Mouse (Mus musculus) lung, postnatal 36 days (tissue): ENCODE results near the gene Ifna11.
"Not testable (repeated sequence)": the region's sequence is repeated elsewhere in the genome, so short reads cannot be mapped to it uniquely, and the experiment has no call there.

Source experiments
- DNase-seq: peaks from one replicate; pipeline ENCODE4 v3.0.0; 2022; ENCODE audit warnings: mixed read lengths

Ifna11 gene

DNA sequence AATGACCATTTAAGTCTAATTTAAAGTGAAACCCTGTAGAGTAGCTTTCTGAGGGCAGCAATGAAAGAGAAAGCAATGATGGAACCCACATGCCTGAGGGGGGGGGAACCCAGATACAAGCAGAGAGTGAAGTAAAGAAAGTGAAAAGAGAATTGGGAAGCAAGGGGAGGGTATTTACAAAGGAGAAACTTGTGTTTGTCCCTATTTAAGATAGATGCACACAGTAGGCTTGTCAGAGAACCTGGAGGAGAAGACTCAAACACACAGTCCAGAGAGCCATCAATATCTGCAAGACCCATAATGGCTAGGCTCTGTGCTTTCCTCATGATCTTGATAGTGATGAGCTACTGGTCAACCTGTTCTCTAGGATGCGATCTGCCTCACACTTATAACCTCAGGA lies at the start of gene Ifna11:
Gene Ifna11, plus strand, starts transcription at position 301 of the 400 bp plus-strand sequence.
- DNase-seq, result no peak

DNA sequence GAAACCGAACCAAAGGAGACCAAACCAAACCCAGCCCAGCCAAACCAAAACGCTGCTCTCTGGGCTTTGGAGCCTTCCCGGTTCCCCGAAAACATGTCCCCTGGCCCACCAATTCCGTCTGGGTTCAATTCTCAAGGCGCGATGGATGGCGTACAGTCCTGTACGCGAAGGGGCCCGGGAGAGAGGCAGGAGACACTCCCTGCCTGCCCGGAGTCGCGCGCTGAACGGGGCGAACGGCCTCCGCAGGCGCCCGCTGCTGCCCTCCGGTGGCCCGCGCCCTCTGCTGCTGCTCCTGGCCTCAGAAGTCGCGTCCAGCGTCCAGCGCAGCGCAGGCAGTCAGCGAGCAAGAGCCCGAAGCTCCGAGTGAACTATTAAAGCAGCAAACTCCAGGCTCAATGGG lies 46.2 kb upstream of the Ifna11 start, which contains the start of gene Gm13290:
Gene Gm13290, plus strand, starts transcription at position 301 of the 400 bp plus-strand sequence.
- DNase-seq, result not testable (repeated sequence)

DNA sequence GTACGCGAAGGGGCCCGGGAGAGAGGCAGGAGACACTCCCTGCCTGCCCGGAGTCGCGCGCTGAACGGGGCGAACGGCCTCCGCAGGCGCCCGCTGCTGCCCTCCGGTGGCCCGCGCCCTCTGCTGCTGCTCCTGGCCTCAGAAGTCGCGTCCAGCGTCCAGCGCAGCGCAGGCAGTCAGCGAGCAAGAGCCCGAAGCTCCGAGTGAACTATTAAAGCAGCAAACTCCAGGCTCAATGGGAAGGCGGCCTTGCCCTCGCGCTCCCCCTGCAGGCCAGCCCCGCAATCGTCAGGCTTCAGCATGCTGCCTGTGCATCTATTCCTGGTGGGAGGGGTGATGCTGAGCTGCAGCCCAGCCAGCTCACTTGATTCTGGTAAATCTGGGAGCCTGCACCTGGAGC lies 43.1 kb upstream of the Ifna11 start, which contains the start of gene Gm13289:
Gene Gm13289, plus strand, starts transcription at position 301 of the 400 bp plus-strand sequence.
- not testable (repeated sequence) for DNase-seq

DNA sequence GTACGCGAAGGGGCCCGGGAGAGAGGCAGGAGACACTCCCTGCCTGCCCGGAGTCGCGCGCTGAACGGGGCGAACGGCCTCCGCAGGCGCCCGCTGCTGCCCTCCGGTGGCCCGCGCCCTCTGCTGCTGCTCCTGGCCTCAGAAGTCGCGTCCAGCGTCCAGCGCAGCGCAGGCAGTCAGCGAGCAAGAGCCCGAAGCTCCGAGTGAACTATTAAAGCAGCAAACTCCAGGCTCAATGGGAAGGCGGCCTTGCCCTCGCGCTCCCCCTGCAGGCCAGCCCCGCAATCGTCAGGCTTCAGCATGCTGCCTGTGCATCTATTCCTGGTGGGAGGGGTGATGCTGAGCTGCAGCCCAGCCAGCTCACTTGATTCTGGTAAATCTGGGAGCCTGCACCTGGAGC lies 40.2 kb upstream of the Ifna11 start, which contains the start of gene Gm13272:
Gene Gm13272, plus strand, starts transcription at position 301 of the 400 bp plus-strand sequence.
- not testable (repeated sequence) for DNase-seq

DNA sequence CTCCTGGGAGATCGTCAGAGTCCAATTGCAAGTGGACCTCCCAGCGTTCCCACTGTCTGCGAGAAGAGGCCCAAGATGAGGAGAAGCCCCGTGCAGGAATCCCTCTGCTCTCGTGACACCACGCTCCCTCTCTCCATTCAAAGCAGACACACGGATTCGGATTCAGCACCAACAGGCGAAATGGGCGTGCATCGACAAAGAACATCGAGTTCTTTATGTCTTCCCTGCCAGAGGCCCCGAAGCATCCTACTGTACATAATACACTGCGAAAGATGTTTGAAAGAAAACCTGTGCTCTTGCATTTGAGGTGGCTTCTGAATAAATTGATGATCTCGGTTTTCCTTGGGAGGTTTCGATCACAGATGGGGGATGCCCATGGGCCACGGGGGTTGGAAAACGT lies 39.4 kb upstream of the Ifna11 start:
- DNase-seq, result not testable (repeated sequence)

DNA sequence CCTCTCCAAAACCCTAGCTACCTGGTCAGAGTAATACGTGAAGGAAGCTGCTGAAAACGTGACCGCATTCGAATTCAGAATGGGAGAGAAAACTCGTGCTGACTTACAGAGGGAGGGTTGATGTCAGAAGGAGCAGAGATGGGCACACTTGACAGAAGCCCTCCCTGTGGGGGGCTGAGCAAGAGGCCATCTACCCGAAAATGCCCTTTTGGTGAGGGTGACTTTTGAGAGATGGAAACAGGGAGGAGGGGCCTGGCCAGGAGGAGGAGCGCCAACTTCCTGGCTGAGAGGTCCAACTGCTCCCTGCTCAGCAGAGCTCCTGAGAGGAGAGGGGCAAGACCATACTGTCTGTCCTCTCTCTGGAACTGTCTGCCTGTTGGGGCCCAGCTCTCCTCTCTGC lies 37.9 kb upstream of the Ifna11 start, which contains the start of gene Ifnz:
Gene Ifnz, plus strand, starts transcription at position 301 of the 400 bp plus-strand sequence.
- DNase-seq, result not testable (repeated sequence)

DNA sequence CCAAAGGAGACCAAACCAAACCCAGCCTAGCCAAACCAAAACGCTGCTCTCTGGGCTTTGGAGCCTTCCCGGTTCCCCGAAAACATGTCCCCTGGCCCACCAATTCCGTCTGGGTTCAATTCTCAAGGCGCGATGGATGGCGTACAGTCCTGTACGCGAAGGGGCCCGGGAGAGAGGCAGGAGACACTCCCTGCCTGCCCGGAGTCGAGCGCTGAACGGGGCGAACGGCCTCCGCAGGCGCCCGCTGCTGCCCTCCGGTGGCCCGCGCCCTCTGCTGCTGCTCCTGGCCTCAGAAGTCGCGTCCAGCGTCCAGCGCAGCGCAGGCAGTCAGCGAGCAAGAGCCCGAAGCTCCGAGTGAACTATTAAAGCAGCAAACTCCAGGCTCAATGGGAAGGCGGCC lies 37.4 kb upstream of the Ifna11 start:
- DNase-seq, result not testable (repeated sequence)

DNA sequence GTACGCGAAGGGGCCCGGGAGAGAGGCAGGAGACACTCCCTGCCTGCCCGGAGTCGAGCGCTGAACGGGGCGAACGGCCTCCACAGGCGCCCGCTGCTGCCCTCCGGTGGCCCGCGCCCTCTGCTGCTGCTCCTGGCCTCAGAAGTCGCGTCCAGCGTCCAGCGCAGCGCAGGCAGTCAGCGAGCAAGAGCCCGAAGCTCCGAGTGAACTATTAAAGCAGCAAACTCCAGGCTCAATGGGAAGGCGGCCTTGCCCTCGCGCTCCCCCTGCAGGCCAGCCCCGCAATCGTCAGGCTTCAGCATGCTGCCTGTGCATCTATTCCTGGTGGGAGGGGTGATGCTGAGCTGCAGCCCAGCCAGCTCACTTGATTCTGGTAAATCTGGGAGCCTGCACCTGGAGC lies 34.4 kb upstream of the Ifna11 start, which contains the start of gene Gm13276:
Gene Gm13276, plus strand, starts transcription at position 301 of the 400 bp plus-strand sequence.
- DNase-seq, result not testable (repeated sequence)

DNA sequence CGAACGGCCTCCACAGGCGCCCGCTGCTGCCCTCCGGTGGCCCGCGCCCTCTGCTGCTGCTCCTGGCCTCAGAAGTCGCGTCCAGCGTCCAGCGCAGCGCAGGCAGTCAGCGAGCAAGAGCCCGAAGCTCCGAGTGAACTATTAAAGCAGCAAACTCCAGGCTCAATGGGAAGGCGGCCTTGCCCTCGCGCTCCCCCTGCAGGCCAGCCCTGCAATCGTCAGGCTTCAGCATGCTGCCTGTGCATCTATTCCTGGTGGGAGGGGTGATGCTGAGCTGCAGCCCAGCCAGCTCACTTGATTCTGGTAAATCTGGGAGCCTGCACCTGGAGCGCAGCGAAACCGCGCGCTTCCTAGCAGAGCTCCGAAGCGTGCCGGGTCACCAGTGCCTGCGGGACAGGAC lies 31.4 kb upstream of the Ifna11 start, which contains the start of gene Gm13277:
Gene Gm13277, plus strand, starts transcription at position 231 of the 400 bp plus-strand sequence.
- peak; percentile 84 for DNase-seq

DNA sequence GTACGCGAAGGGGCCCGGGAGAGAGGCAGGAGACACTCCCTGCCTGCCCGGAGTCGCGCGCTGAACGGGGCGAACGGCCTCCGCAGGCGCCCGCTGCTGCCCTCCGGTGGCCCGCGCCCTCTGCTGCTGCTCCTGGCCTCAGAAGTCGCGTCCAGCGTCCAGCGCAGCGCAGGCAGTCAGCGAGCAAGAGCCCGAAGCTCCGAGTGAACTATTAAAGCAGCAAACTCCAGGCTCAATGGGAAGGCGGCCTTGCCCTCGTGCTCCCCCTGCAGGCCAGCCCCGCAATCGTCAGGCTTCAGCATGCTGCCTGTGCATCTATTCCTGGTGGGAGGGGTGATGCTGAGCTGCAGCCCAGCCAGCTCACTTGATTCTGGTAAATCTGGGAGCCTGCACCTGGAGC lies 28.5 kb upstream of the Ifna11 start, which contains the start of gene Gm13278:
Gene Gm13278, plus strand, starts transcription at position 301 of the 400 bp plus-strand sequence.
- DNase-seq, result not testable (repeated sequence)

DNA sequence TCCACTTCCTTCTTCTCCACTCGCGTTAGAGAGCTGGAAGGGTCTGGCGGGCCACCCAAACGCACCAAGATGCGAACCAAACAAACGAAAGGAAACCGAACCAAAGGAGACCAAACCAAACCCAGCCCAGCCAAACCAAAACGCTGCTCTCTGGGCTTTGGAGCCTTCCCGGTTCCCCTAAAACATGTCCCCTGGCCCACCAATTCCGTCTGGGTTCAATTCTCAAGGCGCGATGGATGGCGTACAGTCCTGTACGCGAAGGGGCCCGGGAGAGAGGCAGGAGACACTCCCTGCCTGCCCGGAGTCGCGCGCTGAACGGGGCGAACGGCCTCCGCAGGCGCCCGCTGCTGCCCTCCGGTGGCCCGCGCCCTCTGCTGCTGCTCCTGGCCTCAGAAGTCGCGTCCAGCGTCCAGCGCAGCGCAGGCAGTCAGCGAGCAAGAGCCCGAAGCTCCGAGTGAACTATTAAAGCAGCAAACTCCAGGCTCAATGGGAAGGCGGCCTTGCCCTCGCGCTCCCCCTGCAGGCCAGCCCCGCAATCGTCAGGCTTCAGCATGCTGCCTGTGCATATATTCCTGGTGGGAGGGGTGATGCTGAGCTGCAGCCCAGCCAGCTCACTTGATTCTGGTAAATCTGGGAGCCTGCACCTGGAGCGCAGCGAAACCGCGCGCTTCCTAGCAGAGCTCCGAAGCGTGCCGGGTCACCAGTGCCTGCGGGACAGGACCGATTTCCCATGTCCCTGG lies 25.7 kb upstream of the Ifna11 start, which contains the start of gene Gm13275:
Gene Gm13275, plus strand, starts transcription at position 552 of the 740 bp plus-strand sequence.
- peak; percentile 34 for DNase-seq

DNA sequence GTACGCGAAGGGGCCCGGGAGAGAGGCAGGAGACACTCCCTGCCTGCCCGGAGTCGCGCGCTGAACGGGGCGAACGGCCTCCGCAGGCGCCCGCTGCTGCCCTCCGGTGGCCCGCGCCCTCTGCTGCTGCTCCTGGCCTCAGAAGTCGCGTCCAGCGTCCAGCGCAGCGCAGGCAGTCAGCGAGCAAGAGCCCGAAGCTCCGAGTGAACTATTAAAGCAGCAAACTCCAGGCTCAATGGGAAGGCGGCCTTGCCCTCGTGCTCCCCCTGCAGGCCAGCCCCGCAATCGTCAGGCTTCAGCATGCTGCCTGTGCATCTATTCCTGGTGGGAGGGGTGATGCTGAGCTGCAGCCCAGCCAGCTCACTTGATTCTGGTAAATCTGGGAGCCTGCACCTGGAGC lies 22.7 kb upstream of the Ifna11 start, which contains the start of gene Gm13279:
Gene Gm13279, plus strand, starts transcription at position 301 of the 400 bp plus-strand sequence.
- not testable (repeated sequence) for DNase-seq

DNA sequence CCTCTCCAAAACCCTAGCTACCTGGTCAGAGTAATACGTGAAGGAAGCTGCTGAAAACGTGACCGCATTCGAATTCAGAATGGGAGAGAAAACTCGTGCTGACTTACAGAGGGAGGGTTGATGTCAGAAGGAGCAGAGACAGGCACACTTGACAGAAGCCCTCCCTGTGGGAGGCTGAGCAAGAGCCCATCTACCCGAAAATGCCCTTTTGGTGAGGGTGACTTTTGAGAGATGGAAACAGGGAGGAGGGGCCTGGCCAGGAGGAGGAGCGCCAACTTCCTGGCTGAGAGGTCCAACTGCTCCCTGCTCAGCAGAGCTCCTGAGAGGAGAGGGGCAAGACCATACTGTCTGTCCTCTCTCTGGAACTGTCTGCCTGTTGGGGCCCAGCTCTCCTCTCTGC lies 20.4 kb upstream of the Ifna11 start, which contains the start of gene Gm13285:
Gene Gm13285, plus strand, starts transcription at position 301 of the 400 bp plus-strand sequence.
- not testable (repeated sequence) for DNase-seq

DNA sequence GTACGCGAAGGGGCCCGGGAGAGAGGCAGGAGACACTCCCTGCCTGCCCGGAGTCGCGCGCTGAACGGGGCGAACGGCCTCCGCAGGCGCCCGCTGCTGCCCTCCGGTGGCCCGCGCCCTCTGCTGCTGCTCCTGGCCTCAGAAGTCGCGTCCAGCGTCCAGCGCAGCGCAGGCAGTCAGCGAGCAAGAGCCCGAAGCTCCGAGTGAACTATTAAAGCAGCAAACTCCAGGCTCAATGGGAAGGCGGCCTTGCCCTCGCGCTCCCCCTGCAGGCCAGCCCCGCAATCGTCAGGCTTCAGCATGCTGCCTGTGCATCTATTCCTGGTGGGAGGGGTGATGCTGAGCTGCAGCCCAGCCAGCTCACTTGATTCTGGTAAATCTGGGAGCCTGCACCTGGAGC lies 16.8 kb upstream of the Ifna11 start, which contains the start of gene Gm13287:
Gene Gm13287, plus strand, starts transcription at position 301 of the 400 bp plus-strand sequence.
- DNase-seq, result not testable (repeated sequence)

DNA sequence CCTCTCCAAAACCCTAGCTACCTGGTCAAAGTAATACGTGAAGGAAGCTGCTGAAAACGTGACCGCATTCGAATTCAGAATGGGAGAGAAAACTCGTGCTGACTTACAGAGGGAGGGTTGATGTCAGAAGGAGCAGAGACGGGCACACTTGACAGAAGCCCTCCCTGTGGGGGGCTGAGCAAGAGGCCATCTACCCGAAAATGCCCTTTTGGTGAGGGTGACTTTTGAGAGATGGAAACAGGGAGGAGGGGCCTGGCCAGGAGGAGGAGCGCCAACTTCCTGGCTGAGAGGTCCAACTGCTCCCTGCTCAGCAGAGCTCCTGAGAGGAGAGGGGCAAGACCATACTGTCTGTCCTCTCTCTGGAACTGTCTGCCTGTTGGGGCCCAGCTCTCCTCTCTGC lies 14.5 kb upstream of the Ifna11 start, which contains the start of gene Gm13288:
Gene Gm13288, plus strand, starts transcription at position 301 of the 400 bp plus-strand sequence.
- not testable (repeated sequence) for DNase-seq

DNA sequence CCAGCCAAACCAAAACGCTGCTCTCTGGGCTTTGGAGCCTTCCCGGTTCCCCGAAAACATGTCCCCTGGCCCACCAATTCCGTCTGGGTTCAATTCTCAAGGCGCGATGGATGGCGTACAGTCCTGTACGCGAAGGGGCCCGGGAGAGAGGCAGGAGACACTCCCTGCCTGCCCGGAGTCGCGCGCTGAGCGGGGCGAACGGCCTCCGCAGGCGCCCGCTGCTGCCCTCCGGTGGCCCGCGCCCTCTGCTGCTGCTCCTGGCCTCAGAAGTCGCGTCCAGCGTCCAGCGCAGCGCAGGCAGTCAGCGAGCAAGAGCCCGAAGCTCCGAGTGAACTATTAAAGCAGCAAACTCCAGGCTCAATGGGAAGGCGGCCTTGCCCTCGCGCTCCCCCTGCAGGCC lies 14.0 kb upstream of the Ifna11 start:
- DNase-seq, result peak; percentile 19

DNA sequence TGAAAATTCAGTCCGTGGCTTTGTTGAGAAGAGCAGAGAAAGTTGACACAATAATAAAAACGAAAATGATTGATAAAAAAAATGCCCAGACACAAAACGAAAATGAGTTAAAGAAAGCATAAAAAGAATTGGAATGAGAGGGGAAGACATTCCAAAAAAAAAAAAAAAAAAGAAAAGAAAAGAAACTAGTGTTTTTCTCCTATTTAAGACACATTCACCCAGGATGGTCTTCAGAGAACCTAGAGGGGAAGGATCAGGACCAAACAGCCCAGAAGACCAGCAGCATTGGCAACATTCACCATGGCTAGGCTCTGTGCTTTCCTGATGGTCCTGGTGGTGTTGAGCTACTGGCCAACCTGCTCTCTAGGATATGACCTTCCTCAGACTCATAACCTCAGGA lies 3.8 kb upstream of the Ifna11 start, which contains the start of gene Ifna7:
Gene Ifna7, plus strand, starts transcription at position 301 of the 400 bp plus-strand sequence.
- no peak for DNase-seq

DNA sequence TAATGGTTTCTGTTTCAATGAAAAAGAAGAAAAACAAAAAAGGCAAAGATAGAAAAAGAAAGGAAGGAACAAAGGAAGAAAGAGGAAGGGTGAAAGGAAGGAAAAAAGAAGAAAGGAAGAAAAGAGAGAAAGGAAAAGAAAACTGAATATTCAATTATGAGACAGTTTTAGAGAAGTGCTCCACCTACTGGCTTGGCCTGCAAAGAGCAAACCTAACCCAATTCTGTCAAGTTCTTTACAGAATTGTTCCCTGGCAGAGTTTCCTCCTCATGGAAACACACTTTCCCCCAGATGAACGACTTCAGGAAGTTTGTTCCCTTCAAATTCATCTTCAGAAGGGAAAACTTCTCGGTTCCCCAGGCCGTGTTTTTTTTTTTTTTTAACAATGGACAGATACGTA lies 3.2 kb downstream of the Ifna11 start:
- peak; percentile 23 for DNase-seq

DNA sequence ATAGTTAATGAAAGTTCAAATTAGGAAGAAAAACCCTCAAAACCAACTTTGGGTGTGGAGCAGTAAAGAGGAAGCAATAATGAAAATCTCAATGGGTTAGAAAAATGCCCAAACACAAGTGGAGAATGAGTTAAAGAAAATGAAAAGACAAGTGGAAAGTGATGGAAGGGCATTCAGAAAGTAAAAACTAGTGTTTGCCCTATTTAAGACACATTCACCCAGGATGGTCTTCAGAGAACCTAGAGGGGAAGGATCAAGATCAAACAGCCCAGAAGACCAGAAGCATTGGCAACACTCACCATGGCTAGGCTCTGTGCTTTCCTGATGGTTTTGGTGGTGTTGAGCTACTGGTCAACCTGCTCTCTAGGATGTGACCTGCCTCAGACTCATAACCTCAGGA lies 7.4 kb downstream of the Ifna11 start, which contains the start of gene Ifna6:
Gene Ifna6, plus strand, starts transcription at position 301 of the 400 bp plus-strand sequence.
- not testable (repeated sequence) for DNase-seq

DNA sequence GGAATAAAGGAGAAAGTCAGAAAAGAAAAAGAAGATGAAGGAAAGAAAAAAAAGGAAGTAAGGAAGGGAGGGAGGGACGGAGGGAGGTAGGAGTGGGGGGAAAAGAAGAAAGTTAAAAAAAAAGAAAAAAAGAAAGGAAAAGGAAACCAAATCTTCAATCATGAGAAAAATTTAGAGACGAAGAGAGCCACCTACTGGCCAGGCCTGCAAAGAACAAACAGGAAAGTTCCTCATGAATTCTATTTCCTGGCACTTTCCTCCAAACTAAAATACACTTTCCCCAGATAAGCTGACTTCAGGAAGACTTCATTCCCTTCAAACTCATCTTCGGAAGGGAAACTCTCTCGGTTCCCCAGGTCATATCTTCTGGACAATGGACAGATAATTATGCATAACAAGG lies 10.8 kb downstream of the Ifna11 start:
- DNase-seq, result peak; percentile 32

DNA sequence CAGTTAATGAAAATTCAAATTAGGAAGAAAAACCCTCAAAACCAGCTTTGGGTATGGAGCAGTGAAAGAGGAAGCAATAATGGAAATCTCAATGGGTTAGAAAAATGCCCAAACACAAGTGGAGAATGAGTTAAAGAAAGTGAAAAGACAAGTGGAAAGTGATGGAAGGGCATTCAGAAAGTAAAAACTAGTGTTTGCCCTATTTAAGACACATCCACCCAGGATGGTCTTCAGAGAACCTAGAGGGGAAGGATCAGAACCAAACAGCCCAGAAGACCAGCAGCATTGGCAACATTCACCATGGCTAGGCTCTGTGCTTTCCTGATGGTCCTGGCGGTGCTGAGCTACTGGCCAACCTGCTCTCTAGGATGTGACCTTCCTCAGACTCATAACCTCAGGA lies 15.5 kb downstream of the Ifna11 start, which contains the start of gene Ifna5:
Gene Ifna5, plus strand, starts transcription at position 301 of the 400 bp plus-strand sequence.
- DNase-seq, result not testable (repeated sequence)

DNA sequence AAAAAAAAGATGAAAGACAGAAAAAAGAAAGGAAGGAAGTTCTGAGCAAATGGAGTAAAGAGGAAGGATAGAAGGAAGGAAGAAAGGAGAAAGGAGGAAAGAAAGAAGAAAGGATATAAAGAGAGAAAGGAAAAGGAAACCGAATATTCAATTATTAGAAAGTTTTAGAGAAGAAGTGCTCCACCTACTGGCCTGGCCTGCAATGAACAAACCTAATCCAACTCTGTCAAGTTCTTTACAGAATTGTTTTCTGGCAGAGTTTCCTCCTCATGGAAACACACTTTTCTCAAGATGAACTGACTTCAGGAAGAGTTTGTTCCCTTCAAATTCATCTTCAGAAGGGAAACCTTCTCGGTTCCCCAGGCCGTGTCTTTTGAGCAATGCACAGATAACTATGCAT lies 19.1 kb downstream of the Ifna11 start:
- DNase-seq, result peak; percentile 9

DNA sequence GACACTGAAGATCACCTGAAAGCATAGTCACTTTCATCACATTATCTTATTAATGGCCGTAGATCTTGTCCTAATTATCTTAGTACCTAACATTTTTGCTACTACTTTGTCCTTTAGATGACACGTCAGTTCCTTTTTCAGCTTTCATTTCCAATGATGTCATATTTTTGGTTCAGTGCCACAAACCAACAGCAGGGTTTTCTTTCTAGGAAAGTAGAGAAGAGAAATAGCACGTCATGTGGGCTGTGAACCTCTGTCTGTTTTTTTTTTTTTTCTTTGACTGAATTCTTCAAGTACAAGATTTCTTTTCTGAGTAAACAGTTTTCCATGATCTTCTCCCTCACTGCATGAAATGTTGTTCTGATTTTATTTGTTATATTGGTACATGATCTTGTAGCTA lies 20.3 kb downstream of the Ifna11 start:
- DNase-seq, result no peak
